1 mouse cellular context compared by ENCODE assay signal in the genomic region with DNA sequence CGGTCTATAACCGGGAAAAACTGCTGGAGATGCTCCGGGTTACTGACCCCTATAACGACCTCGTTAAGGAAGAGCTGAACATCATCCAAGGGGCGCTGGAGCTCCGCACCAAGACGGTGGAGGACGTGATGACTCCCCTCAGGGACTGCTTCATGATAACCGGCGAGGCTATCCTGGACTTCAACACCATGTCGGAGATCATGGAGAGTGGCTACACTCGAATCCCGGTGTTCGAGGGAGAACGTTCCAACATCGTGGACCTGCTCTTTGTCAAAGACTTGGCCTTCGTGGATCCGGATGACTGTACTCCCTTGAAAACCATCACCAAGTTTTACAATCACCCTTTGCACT.
TF ChIP-seq lines count a peak whose summit lies in the region.

No protein-coding gene starts in this region.

TF ChIP-seq in MEL, 35 proteins besides CTCF, POLR2A, EP300 and RAD21 (continued from another document):
- no peak for TF ChIP-seq HCFC1 (IDR thresholded peaks at IDR 0.05; ENCODE audit: low read depth, low read length)
- no peak for TF ChIP-seq SIN3A (IDR thresholded peaks at IDR 0.05; ENCODE audit: low read length)
